Mouse (Mus musculus) megakaryocyte-erythroid progenitor cell, adult 5-6 weeks (primary cell): ENCODE results near the gene Wdr95. TPM values are rescaled to one million over a fixed set of nuclear protein-coding genes. Genes with fewer than 3 reads are reported as not detected.
"Not testable (repeated sequence)": the region's sequence is repeated elsewhere in the genome, so short reads cannot be mapped to it uniquely, and the experiment has no call there.

Source experiments
- ATAC-seq: replicated peaks from 2 replicates; pipeline ENCODE4 v1.8.0; 2016; ENCODE audit warnings: mild to moderate bottlenecking, inconsistent platforms; ENCODE audit not compliant: severe bottlenecking, poor library complexity, low FRiP score, low TSS enrichment
- total RNA-seq, 2 experiments: library from RNA; stranded (forward) in 1 of 2; stranded (reverse) in 1 of 2; fragments of 200-1000, 215-1000 nt in 1 of 2; fragments of >200 nt in 1 of 2; fragmentation: Nextera tagmentation in 1 of 2; gene quantifications; 2 replicates each; pipeline ENCODE4 v1.2.3; 2014 to 2017

Gene Wdr95
- total RNA-seq, 2 experiments from 2014 or later: not detected

DNA sequence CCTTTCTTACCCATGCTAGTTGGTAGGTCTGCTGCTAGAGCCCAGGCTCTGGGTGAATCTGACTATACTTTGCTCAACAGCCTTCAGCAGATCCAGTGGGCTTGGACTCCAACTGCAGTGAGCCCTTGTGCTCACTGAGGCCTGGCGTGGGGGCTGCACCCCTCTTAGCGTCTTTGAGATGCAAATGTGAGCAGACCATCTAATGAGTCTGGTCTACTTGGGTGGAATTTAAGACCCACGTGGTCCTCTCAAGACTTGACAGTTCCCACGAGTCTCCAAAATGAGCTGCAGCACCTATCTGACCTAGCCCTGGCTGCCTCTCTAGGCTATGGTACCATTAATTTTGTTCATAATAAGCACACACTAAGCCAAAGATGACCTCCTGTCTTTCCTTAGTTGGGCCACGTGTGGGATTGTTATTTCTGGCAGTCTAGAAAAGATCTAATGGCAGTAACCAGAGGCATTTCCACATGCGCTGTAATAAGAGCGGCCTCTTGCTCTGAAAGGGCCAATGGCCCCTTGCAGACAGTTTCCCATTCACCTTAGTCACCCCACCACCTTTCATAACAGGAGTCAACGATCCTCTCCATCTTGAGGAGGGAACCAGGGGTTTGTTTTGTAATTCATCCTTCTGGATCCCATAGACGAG, 14.9 kb upstream of the Wdr95 start:
- ATAC-seq: no peak

DNA sequence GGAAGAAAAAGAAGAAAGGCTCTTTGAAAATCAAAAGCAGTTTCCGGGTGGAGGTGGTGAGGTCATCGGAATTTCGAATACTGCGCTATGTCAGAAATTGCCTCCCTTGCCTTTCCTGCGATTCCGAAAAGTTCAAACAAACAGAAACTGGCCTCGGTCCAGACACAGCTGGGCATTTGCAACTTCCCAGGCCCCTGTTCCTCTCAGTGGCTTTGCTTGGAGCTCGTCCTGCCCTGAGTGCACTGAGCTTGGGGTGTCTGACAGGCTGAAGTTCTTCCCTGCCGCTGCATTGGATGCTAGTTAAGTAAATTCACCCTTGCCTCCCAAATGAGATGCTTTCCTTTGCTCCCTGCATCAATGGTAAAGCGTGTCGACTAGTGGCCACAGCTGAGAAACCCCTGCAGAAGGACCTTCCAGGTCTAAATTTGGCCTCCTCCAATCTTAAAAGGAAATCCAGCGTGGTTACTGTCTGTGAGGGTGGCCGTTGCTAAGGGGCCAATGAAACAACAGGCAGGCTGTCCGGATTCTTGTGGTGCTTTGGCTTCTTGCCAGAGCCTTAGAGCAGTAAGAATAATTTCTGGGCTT, 14.3 kb upstream of the Wdr95 start:
- no peak for ATAC-seq

DNA sequence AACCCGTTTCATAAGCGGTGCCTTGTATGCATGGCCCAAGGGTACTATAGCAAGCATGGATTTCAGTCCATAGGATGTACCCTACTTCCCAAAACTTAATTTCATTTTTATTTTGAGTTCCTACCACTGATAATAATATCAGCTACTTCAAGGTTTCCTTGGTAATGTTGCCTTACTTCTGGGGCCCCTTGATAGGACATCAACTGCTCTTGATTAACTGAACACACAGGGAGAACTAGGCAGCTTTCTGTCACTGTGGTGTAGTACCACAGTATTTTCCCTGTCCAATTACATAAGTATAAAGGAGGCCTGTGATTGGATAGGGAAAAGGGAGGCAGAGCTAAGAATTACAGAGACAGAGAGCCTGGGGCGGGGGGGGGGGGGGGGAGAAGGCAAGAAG, 13.6 kb upstream of the Wdr95 start:
- 0 out of 2 replicates have a peak, but pooled peaks have one; percentile 54 for ATAC-seq

DNA sequence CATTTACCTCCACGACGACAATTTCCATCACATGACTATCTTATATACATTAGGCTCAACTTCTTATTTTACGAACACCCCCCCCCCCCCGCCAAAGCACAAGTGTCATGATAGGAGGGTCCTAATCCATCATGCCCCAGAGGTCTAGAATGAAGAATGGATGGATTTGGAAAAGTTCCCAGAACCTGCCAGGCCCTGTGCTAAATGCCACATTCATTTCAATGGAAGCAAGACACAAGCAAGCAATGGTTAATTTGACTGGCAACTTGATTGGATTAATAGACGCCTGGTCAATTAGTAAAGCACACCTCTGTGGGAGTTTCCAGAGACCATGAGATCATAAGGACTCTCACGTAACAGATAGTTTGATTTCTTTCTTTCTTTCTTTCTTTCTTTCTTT, 11.4 kb upstream of the Wdr95 start:
- no peak for ATAC-seq

DNA sequence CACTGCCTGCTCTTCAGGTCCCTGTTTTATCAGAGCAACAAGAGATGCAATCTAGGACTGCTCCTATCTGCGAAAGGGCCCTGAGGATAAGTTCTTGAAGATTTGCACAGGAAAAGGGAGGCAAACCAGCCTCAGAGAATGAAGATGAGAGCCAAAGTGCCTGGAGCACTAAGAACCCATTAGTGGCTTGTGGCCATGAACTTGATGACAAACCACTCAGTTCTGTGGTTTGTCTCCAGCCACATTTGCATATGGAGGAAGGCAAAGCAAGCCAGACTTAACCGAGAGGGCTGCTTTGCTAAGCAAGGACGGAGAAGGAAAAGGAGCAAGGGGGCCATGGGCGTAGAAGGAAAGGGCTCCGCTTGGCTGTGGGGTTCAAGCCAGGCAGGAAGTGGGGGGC, 7.7 kb upstream of the Wdr95 start:
- ATAC-seq: no peak

DNA sequence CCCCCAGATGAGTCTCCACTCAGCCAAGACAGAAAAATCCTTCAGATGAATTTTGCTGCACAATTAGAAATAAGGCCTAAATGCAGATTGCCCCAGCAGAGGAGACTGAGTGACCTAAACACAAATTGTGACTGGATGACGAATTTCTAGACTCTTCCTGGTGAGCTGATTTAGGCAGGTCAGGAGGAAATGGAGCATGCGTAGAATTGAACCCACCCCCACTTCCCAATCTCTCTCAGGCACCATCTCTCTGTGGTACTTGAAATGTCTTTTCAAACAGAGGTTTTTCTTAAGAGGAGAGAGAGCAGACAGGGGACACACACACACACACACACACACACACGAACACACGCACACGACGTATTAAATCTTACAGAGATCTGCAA, 4.6 kb upstream of the Wdr95 start:
- no peak for ATAC-seq

DNA sequence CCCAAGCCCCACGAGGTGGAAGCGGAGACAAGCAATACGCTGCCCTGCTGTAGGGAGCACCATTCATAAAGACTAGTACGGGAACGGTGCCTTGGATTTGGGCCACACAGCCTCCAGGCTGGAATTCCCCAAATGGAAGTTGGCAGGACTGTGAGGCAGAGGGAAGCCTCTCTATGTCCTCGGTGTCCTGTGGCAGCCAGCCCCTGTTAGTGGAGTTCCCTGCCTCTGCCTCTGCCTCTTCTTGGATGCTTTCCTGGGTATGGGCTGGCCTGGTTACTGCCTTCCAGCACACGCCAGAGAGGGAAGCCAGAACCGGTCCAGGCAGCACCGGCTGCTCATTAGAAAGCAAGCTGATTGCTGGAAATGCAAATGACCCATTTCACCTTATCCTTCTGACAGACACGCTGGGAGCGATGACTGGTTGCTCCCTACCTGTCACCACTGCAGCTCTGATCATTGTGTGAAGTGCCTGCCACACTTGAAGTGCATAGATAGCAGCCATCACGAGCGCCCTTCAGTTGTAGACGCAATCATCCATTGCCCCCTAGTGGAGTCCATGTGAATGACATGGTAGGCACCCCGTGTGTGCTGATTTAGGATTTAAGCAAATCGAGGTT, 4.1 kb upstream of the Wdr95 start:
- ATAC-seq: peak; percentile 88

DNA sequence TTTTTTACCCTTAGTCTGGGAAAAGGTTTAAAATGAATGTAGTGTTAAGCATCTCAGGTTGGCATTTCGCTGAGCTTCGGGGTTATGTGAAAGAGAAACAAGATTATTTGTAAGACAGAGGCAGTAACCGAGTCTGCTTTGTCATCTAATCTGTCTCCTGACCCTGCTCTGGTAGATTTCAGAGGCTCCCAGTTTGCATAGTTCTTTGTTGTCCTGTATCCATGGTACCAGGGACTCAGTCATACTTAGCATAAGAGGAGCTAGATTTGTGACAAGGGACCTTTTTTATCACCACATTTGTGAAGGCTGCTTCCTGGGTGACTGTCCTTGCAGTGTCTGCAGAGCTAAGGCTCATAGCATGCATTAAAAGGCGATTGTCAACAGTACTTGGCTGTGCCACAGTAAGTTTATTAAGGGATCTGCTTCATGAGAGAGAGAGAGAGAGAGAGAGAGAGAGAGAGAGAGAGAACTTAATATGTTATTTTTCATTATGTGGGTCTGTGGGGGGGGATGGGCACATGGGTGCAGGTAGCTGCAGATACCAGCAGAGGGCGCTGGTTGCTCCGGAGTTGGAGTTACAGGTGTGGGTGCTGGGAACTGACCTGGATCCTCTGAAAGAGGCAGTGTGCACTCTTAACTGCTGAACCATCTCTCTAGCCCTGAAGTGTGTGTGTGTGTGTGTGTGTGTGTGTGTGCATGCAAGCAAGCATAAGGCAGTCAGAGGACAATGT, 3.3 kb upstream of the Wdr95 start:
- 0 out of 2 replicates have a peak, but pooled peaks have one; percentile 27 for ATAC-seq

DNA sequence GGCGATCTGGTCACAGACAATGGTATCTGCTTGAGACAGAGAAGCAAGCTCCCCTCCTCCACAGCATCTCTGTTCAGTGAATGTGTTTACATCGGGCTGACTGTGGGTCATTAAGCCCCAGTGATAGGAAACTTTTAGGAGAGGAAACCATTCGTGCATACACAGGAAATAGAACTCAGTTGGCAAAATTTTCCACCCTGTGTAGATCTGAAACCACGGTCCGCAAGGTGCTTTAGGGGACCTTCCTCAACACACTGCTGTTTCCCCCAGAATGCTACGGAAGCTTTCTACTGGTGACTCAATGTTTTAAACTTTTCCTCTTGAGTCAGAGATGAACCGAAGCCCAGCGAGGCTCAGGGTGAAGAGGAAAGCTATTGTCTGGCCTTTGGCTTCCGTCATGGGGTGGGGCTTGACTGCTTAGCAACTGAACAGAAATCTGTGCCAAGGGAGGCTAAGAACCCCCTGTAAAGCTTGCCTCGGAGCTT, 2.0 kb upstream of the Wdr95 start:
- ATAC-seq: no peak

DNA sequence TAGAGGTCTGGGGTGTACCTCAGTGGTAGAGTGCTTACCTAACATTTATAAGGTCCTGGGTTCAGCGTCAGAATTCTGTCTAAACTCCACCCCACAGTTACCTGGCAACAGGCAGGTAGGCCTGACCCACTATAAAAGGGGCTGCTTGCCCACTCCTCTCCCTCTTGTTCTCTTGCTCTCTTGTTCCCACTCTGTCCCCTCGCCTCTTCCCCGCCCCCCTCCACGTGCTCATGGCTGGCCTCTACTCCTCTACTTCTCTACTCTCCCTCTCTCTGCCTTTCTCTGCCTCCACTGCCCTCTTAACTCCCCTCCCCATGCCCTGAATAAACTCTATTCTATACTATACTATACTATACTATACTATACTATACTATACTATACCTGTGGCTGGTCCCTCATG, 1.2 kb upstream of the Wdr95 start:
- ATAC-seq: not testable (repeated sequence)

DNA sequence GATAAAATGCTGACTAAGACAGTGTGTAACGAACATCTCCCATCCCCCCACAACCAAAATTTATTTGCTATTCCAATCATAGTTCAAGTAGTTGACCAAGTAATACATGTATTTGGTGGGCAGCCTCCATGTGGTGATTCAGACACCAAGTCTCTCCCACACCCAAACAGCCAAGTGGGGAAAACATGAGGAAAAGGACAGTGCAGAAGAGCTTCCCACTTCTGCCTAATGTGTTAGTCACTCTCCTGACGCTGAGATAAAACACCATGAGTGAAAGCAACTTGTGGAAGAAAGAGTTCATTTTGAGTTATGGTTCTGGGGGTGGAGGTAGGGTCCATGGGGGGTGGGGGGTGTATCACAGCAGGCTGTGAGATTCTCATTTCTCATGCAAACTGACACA, 5.4 kb downstream of the Wdr95 start:
- ATAC-seq: no peak

DNA sequence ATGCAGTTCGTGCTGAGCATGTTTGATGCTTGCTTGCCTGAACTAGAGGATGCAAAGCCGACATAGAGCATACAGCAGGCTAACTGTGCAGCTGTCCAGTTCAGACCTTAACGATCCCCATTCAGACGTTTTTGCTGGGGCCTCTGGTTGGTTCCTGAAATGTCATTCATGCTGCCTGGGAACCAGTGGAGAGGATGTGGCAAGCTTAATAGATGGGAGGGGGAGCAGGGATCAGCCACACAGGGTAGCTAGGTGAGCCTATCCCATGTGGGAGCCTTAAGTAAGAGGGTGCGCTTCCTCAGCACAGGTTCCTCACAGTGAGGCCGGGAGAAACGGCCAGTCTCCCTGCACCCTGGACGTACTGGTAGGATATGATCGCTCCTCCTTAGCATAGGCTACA, 7.5 kb downstream of the Wdr95 start:
- no peak for ATAC-seq

DNA sequence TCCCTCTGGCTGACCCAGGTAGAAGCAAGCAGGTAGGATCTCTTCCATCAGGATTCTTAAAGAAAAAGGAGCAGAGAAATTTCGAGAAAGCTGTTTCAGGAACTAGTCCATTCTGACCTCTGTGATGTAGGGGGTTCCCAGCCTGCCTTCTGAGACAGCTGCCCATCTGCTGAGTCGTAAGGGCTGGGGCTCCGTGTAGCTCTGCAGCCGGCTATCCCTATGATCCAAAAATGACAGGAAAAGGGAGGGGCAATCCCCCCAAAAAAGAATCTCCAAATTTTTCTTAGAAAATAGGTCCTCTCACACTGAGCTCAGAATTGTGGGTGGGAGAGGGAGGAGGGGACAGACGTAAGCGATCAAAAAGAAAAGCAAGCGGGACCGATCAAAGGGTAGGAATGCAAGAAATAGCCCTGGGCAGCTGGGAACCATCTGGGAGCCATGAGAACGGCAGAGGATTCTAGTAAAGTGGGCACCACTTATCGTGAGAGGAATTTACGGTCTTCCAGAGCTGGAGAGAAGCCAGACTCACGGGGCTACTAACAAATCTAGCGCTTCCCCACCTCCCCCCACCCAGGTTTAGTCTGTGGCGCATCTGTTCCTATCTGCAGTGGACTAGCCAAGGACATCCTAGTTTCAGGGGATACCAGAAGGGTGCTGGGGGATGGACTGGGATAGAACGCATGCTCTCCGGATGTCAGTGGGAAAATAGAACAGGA, 9.5 kb downstream of the Wdr95 start:
- ATAC-seq: no peak

DNA sequence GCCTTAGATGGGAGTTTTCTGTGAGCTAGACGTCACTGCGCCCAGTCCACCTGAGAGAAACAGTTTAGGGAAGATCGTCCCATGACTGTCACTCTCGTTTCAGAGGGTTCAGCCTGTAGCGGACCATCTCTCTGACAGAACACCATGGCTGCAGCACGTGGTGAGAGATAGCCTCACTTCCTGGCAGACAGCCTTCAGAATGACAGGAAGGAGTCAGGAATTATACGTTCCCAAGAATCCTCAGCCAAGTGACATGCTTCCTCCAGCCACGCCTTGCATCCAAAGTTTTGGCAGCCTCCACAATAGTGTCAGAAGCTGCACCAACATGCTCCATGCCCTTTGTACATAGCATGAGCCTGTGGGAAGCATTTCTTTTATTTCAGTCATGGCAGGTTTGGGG, 10.1 kb downstream of the Wdr95 start:
- ATAC-seq: no peak

DNA sequence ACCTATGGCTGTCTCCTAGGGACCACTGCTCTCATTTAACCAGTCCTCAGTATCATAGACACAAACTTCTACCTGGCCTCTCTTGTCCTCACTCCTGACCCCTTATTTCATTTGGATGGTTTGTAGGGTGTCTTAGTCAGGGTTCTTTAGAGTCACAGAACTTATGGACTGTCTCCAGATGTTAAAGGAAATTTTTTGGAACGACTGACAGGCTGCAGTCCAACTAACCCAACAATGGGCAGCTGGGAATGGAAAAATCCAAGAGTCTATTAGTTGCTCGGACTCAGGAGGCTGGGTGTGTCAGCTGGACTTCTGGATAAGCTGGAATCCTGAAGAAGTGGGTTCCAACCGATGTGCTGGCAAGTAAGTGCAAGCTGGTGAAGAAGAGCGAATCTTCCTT, 10.6 kb downstream of the Wdr95 start:
- no peak for ATAC-seq

DNA sequence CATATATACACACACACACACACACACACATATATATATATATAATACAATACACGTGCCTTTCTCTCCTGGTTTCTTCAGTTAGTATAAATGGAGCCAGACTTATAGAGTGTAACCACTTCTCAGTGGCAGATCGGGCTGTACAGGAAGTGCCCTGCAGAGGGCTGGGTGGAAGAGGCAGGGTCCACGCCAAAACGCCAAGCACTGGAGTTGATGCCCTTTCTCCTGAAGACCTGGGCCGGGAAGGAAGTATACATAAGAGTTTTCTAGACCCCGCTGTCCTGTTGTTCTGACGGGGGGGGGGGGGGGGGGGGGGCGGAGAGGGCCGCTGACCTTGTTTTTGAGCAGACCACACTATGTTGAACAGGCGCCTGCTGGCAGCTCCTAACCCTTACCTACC, 22.7 kb downstream of the Wdr95 start:
- ATAC-seq: no peak

DNA sequence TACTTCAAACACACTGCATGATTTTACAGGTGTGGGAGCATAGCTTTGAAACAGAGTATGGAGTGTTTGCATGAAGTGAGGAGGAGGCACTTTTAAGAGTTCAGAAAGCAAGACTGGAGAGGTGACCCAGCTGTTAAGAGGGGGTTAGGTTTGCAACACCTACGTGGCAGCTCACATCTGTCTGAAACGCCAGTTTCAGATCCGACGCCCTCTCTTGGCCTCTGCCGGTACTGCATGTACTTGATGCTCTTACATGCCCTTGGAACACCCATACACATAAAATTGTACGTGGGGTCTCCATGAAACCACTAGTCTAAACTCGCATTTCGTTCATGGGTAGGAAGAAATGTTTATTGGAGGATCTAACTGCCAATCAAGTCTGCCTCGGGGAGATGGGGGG, 24.3 kb downstream of the Wdr95 start:
- 0 out of 2 replicates have a peak, but pooled peaks have one; percentile 22 for ATAC-seq

DNA sequence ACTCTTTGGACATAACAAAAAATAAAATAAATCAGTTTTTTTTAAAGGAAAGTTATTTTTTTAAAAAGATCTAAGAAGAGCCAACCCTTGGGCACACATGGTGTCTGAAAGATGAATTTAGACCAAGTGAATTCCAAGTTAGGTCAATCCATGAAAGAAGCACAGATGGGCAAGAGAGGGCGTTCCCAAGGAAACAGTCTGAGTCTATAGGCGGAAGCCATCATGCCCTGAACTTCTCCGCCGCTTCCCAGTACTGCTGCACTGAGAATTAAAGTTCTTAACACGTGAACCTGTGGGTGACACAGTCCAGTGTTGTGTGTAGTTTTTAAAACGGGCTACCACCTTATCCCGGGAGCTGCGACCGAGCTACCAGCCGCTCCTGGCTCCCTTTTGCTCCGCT, 24.9 kb downstream of the Wdr95 start:
- no peak for ATAC-seq

DNA sequence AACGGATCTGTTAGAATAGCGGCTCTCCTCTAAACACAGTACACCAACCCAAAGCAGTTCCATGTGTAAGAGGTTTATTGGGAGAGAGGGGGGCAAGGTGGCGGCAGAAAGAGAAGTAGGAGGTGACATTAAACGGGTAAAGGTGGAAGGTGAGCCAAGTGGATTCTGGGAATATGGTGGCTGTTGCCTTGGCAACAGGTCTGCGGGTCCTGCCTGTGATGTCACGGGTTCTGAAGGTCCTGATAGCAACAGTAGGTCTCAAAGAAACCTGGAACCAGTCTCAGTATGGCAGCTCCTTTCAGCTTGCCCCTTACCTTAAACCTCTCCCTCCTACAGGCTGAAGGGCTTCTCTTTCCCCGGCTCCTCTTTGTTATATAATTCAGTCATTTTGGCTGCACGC, 25.9 kb downstream of the Wdr95 start:
- ATAC-seq: no peak
